20 mouse cellular contexts compared by ENCODE assay signal in genomic region chr12:44501807-44502487, GRCm38 (mm10).
DNase-seq lines count a peak whose midpoint lies in the region; ATAC-seq and TF ChIP-seq lines count a peak whose summit lies in the region.
"Had no signal": no experiment of that assay in that cellular context is flagged by ENCODE, and none has a peak within 500 bp of the region (broad histone marks: within the 10 kb centered on the region; RNA-seq: fewer than 3 reads in every experiment).

No protein-coding gene starts in this region.

- H3K4me2 ChIP-seq in forebrain, embryonic 13.5 days = no peak overlapping the region
- H3K4me2 ChIP-seq in hindbrain, embryonic 15.5 days = no peak overlapping the region
- H3K4me2 ChIP-seq: heart, embryonic 11.5 days; limb, embryonic 12.5 days had no signal

- ATAC-seq in forebrain, embryonic 13.5 days = peak; percentile 13; the same call in 1 of the 2 replicates
- peak; percentile 69; the same call in 1 of the 2 replicates for ATAC-seq in hindbrain, embryonic 15.5 days (ENCODE audit: low FRiP score, low read depth)

- no peaks in the 10 kb centered on the region for H3K36me3 ChIP-seq in forebrain, embryonic 13.5 days (ENCODE audit: poor library complexity, severe bottlenecking)
- no peaks in the 10 kb centered on the region for H3K36me3 ChIP-seq in forebrain, embryonic 10.5 days (replicated peaks)
- H3K36me3 ChIP-seq in hindbrain, embryonic 15.5 days = no peaks in the 10 kb centered on the region
- H3K36me3 ChIP-seq in kidney, adult 2 months (ENCODE audit: control insufficient read depth, insufficient read depth, low read length) = no peaks in the 10 kb centered on the region
- H3K36me3 ChIP-seq: limb, embryonic 12.5 days had no signal

- H3K4me3 ChIP-seq in forebrain, embryonic 13.5 days = no peak overlapping the region
- no peak overlapping the region for H3K4me3 ChIP-seq in forebrain, embryonic 10.5 days
- no peak overlapping the region for H3K4me3 ChIP-seq in hindbrain, embryonic 15.5 days
- H3K4me3 ChIP-seq in kidney, adult 2 months (ENCODE audit: insufficient read depth, low read depth, low read length) = no peak overlapping the region
- H3K4me3 ChIP-seq: limb, embryonic 12.5 days had no signal

- no peaks in the 10 kb centered on the region for H3K27me3 ChIP-seq in forebrain, embryonic 13.5 days
- peaks cover 26% of the 10 kb centered on the region; the same call in 1 of the 2 replicates for H3K27me3 ChIP-seq in forebrain, embryonic 10.5 days (ENCODE audit: poor library complexity, severe bottlenecking)
- H3K27me3 ChIP-seq in hindbrain, embryonic 15.5 days = no peaks in the 10 kb centered on the region
- no peaks in the 10 kb centered on the region for H3K27me3 ChIP-seq in kidney, adult 2 months (replicated peaks; ENCODE audit: control insufficient read depth, insufficient read depth, low read length)
- H3K27me3 ChIP-seq: limb, embryonic 12.5 days had no signal

- H3K4me1 ChIP-seq in forebrain, embryonic 13.5 days = peaks cover 55% of the 10 kb centered on the region
- peaks cover 37% of the 10 kb centered on the region for H3K4me1 ChIP-seq in forebrain, embryonic 10.5 days
- H3K4me1 ChIP-seq in hindbrain, embryonic 15.5 days (replicated peaks) = peaks cover 30% of the 10 kb centered on the region
- H3K4me1 ChIP-seq in kidney, adult 2 months (ENCODE audit: control insufficient read depth, insufficient read depth, low read length) = no peaks in the 10 kb centered on the region
- H3K4me1 ChIP-seq: limb, embryonic 12.5 days had no signal

- DNase-seq in forebrain, embryonic 10.5 days (ENCODE audit: extremely low spot score, low spot score) = no peak
- DNase-seq in MN1 (ENCODE audit: low spot score) = peak; percentile 9
- DNase-seq in cerebellum, adult 8-10 months = peak; percentile 27
- DNase-seq in heart, postnatal 10 days = no peak
- DNase-seq in heart, postnatal 25 days (ENCODE audit: low spot score) = no peak
- DNase-seq in kidney, adult 2 months = no peak
- DNase-seq: adrenal gland, adult 2 months; embryo, embryonic 11 days; gastrocnemius, postnatal 25 days; heart, postnatal 4 days; kidney, adult 11 months; kidney, postnatal 4 days; layer of hippocampus, postnatal 36 days; lung, postnatal 14 days; thymus, adult 2 months had no signal

- no peaks in the 10 kb centered on the region for H3K9me3 ChIP-seq in forebrain, embryonic 13.5 days (replicated peaks)
- no peaks in the 10 kb centered on the region for H3K9me3 ChIP-seq in forebrain, embryonic 10.5 days
- no peaks in the 10 kb centered on the region for H3K9me3 ChIP-seq in hindbrain, embryonic 15.5 days
- H3K9me3 ChIP-seq: limb, embryonic 12.5 days had no signal

- H3K27ac ChIP-seq in forebrain, embryonic 13.5 days = peak overlapping the region; percentile 16
- no peak overlapping the region for H3K27ac ChIP-seq in forebrain, embryonic 10.5 days
- no peak overlapping the region for H3K27ac ChIP-seq in hindbrain, embryonic 15.5 days (replicated peaks)
- H3K27ac ChIP-seq in kidney, adult 2 months (ENCODE audit: insufficient read depth, low read depth, low read length) = no peak overlapping the region
- H3K27ac ChIP-seq: limb, embryonic 12.5 days; liver, embryonic 14.5 days had no signal

- no peak overlapping the region for H3K9ac ChIP-seq in forebrain, embryonic 13.5 days
- no peak overlapping the region for H3K9ac ChIP-seq in hindbrain, embryonic 15.5 days
- H3K9ac ChIP-seq: limb, embryonic 12.5 days; liver, embryonic 14.5 days had no signal

- no peak for TF ChIP-seq POLR2A in kidney, adult 2 months (IDR thresholded peaks at IDR 0.05; ENCODE audit: low read depth, low read length)

- intact Hi-C loops in heart, postnatal 10 days (cut with DNase I) = no loop called here
- intact Hi-C loops in heart, postnatal 25 days (cut with DNase I) = no loop called here

- WGBS in forebrain, embryonic 13.5 days = 48% methylated on average over 5 of the region's 5 CpGs
- 78% methylated on average over 5 of the region's 5 CpGs for WGBS in forebrain, embryonic 10.5 days
- 62% methylated on average over 5 of the region's 5 CpGs for WGBS in hindbrain, embryonic 15.5 days
- 71% methylated on average over 5 of the region's 5 CpGs for WGBS in kidney, adult 2 months

- no peak for TF ChIP-seq CTCF in kidney, adult 2 months (conservative IDR thresholded peaks at IDR 0.05; ENCODE audit: insufficient read depth, insufficient read length, low read depth, low read length)

Comparison
In these comparisons a context has a peak if more than half of its experiments do, and no peak if none do; other contexts are left out.
1. DNase-seq: peak in MN1 (single experiment) and cerebellum, adult 8-10 months (single experiment); none in forebrain, embryonic 10.5 days (single experiment), heart, postnatal 10 days (0 of 2), heart, postnatal 25 days (single experiment) and kidney, adult 2 months (single experiment).